Comparison of ENCODE assay signal across 8 mouse cellular contexts in genomic region chr12:79970227-79970901, GRCm38 (mm10).
DNase-seq lines count a peak whose midpoint lies in the region; ATAC-seq lines count a peak whose summit lies in the region.

No protein-coding gene starts in this region.

- no peak overlapping the region for H3K4me2 ChIP-seq in forebrain, embryonic 13.5 days

- no peak for ATAC-seq in cerebellum, adult (ENCODE audit: insufficient number of reproducible peaks, low FRiP score, low TSS enrichment)
- ATAC-seq in forebrain, embryonic 13.5 days: peak; percentile 59

- H3K36me3 ChIP-seq in forebrain, embryonic 13.5 days (ENCODE audit: poor library complexity, severe bottlenecking): no peaks in the 10 kb centered on the region
- H3K36me3 ChIP-seq in limb, embryonic 10.5 days: no peaks in the 10 kb centered on the region

- H3K9ac ChIP-seq in forebrain, embryonic 13.5 days: 0 out of 2 replicates have a peak overlapping the region, but pooled peaks have one; percentile 23

- H3K4me1 ChIP-seq in forebrain, embryonic 13.5 days: peaks cover 51% of the 10 kb centered on the region
- H3K4me1 ChIP-seq in limb, embryonic 10.5 days: peaks cover 85% of the 10 kb centered on the region

- H3K9me3 ChIP-seq in forebrain, embryonic 13.5 days (replicated peaks): no peaks in the 10 kb centered on the region
- no peaks in the 10 kb centered on the region; the same call in 1 of the 2 replicates for H3K9me3 ChIP-seq in limb, embryonic 10.5 days (replicated peaks)

- WGBS in forebrain, embryonic 13.5 days: 22% methylated on average over 13 of the region's 13 CpGs
- WGBS in limb, embryonic 10.5 days: 42% methylated on average over 13 of the region's 13 CpGs

- peak; percentile 28 for DNase-seq in cerebellum, adult 11-12 months
- peak; percentile 42 for DNase-seq in 416B (ENCODE audit: low read depth)
- peak; percentile 72 for DNase-seq in heart, postnatal 4 days
- no peak for DNase-seq in limb, embryonic 10.5 days (ENCODE audit: low spot score)
- DNase-seq in retina, embryonic 14.5 days (ENCODE audit: low spot score): peak; percentile 36
- DNase-seq in urinary bladder, adult 2 months (ENCODE audit: low spot score): no peak

- 0 out of 2 replicates have a peak, but pooled peaks cover 3% of the 10 kb centered on the region for H3K27me3 ChIP-seq in forebrain, embryonic 13.5 days
- no peaks in the 10 kb centered on the region for H3K27me3 ChIP-seq in limb, embryonic 10.5 days (ENCODE audit: low read depth, poor library complexity, severe bottlenecking)

- no peak overlapping the region for H3K4me3 ChIP-seq in forebrain, embryonic 13.5 days
- H3K4me3 ChIP-seq in limb, embryonic 10.5 days: no peak overlapping the region

- H3K27ac ChIP-seq in forebrain, embryonic 13.5 days: peak overlapping the region; percentile 86
- peak overlapping the region; percentile 87 for H3K27ac ChIP-seq in limb, embryonic 10.5 days

Comparison
In these comparisons a context has a peak if more than half of its experiments do, and no peak if none do; other contexts are left out.
1. DNase-seq: peak in cerebellum, adult 11-12 months (single experiment), 416B (single experiment), heart, postnatal 4 days (single experiment) and retina, embryonic 14.5 days (single experiment); none in limb, embryonic 10.5 days (single experiment) and urinary bladder, adult 2 months (single experiment).